Mouse (Mus musculus) MEL (cell line): ENCODE measurements around the gene Zfp664. TPM values are rescaled to one million over a fixed set of nuclear protein-coding genes. Genes with fewer than 3 reads are reported as not detected.

ENCODE experiments used
- DNase-seq: peaks from one replicate; pipeline ENCODE4 v3.0.0; 2011; ENCODE audit warnings: low read depth, low spot score
- H3K27ac ChIP-seq: 2 replicates; pipeline ENCODE4 v1.5.1; 2012; ENCODE audit warnings: low read depth, mild to moderate bottlenecking, control low read depth, low read length, moderate library complexity; ENCODE audit not compliant: control insufficient read depth
- H3K27me3 ChIP-seq, 2 experiments: fragments of 150-350 bp in 1 of 2; sonication (generic) in 1 of 2; 2 replicates each; pipeline ENCODE4 v1.6.1; 2012; ENCODE audit warnings: low read length in 2 of 2, mild to moderate bottlenecking in 2 of 2, improper control_type of control experiment in 1 of 2, moderate library complexity in 1 of 2; ENCODE audit not compliant: insufficient read depth in 2 of 2, control insufficient read depth in 1 of 2
- H3K36me3 ChIP-seq, 2 experiments: 2 replicates each; pipeline ENCODE4 v1.6.1; 2012 to 2014; ENCODE audit warnings: low read length in 2 of 2, improper control_type of control experiment in 1 of 2, inconsistent platforms in 1 of 2, mild to moderate bottlenecking in 1 of 2; ENCODE audit not compliant: insufficient read depth in 2 of 2, control insufficient read depth in 1 of 2
- H3K4me1 ChIP-seq, 2 experiments: fragments of 150-350 bp in 1 of 2; sonication (generic) in 1 of 2; 2 replicates each; pipeline ENCODE4 v1.6.1; 2012; ENCODE audit warnings: low read length in 2 of 2, improper control_type of control experiment in 1 of 2, mild to moderate bottlenecking in 1 of 2; ENCODE audit not compliant: insufficient read depth in 2 of 2, control insufficient read depth in 1 of 2
- H3K4me3 ChIP-seq, 2 experiments: fragments of 150-350 bp in 1 of 2; sonication (generic) in 1 of 2; 2 replicates each; pipeline ENCODE4 v1.5.1; 2012; ENCODE audit warnings: low read depth in 2 of 2, low read length in 2 of 2, mild to moderate bottlenecking in 2 of 2, moderate library complexity in 2 of 2, control low read depth in 1 of 2, improper control_type of control experiment in 1 of 2; ENCODE audit not compliant: control insufficient read depth in 1 of 2, insufficient read depth in 1 of 2
- H3K79me2 ChIP-seq: 2 replicates; pipeline ENCODE4 v1.6.1; 2012; ENCODE audit warnings: mild to moderate bottlenecking, low read length, moderate library complexity; ENCODE audit not compliant: control insufficient read depth, poor library complexity, insufficient read depth
- H3K9ac ChIP-seq: 2 replicates; pipeline ENCODE4 v1.6.1; 2012; ENCODE audit warnings: low read depth, mild to moderate bottlenecking, control low read depth, low read length, moderate library complexity; ENCODE audit not compliant: control insufficient read depth, poor library complexity, severe bottlenecking
- H3K9me3 ChIP-seq: fragments of 150-350 bp; sonication (generic); replicated peaks from 2 replicates; pipeline ENCODE4 v1.6.1; 2012; ENCODE audit warnings: mild to moderate bottlenecking, low read length, improper control_type of control experiment, moderate library complexity; ENCODE audit not compliant: insufficient read depth
- BHLHE40 ChIP-seq: IDR thresholded peaks from 2 replicates; pipeline ENCODE4 v1.6.1; 2012; ENCODE audit warnings: low read depth, mild to moderate bottlenecking, inconsistent platforms, low read length, improper control_type of control experiment, borderline replicate concordance
- CHD1 ChIP-seq: IDR thresholded peaks from 2 replicates; pipeline ENCODE4 v1.6.1; 2012; ENCODE audit warnings: low read depth, mild to moderate bottlenecking, inconsistent platforms, low read length, improper control_type of control experiment
- ELF1 ChIP-seq: IDR thresholded peaks from 2 replicates; pipeline ENCODE4 v1.6.1; 2014; ENCODE audit warnings: low read depth, mild to moderate bottlenecking, inconsistent platforms, low read length, improper control_type of control experiment, moderate library complexity
- HCFC1 ChIP-seq: IDR thresholded peaks from 2 replicates; pipeline ENCODE4 v1.6.1; 2012; ENCODE audit warnings: low read depth, mild to moderate bottlenecking, inconsistent platforms, low read length, improper control_type of control experiment, moderate library complexity
- MAFK ChIP-seq: IDR thresholded peaks from 2 replicates; pipeline ENCODE4 v1.6.1; 2011; ENCODE audit warnings: low read depth, mild to moderate bottlenecking, low read length, improper control_type of control experiment, borderline replicate concordance
- MAX ChIP-seq: IDR thresholded peaks from 2 replicates; pipeline ENCODE4 v1.6.1; 2011; ENCODE audit warnings: low read length, improper control_type of control experiment
- MAZ ChIP-seq: IDR thresholded peaks from 2 replicates; pipeline ENCODE4 v1.6.1; 2012; ENCODE audit warnings: low read depth, mild to moderate bottlenecking, inconsistent platforms, low read length, improper control_type of control experiment
- MXI1 ChIP-seq: IDR thresholded peaks from 2 replicates; pipeline ENCODE4 v1.6.1; 2011; ENCODE audit warnings: mild to moderate bottlenecking, low read depth, low read length, improper control_type of control experiment
- NELFE ChIP-seq: IDR thresholded peaks from 2 replicates; pipeline ENCODE4 v1.6.1; 2011; ENCODE audit warnings: low read depth, low read length, improper control_type of control experiment
- NRF1 ChIP-seq: IDR thresholded peaks from 2 replicates; pipeline ENCODE4 v1.6.1; 2014; ENCODE audit warnings: low read depth, mild to moderate bottlenecking, inconsistent platforms, low read length, improper control_type of control experiment, moderate library complexity; ENCODE audit not compliant: poor library complexity, insufficient read depth, severe bottlenecking
- POLR2A ChIP-seq, 2 experiments: IDR thresholded peaks; 2 replicates each; pipeline ENCODE4 v1.6.1; 2011 to 2012; ENCODE audit warnings: low read length in 2 of 2, mild to moderate bottlenecking in 2 of 2, control low read depth in 1 of 2, improper control_type of control experiment in 1 of 2, low read depth in 1 of 2, moderate library complexity in 1 of 2; ENCODE audit not compliant: control insufficient read depth in 1 of 2, insufficient read depth in 1 of 2, poor library complexity in 1 of 2
- POLR2AphosphoS2 ChIP-seq: IDR thresholded peaks from 2 replicates; pipeline ENCODE4 v1.6.1; 2011; ENCODE audit warnings: low read length, improper control_type of control experiment
- SIN3A ChIP-seq: IDR thresholded peaks from 2 replicates; pipeline ENCODE4 v1.6.1; 2012; ENCODE audit warnings: low read length, improper control_type of control experiment, inconsistent platforms
- TAL1 ChIP-seq: IDR thresholded peaks from 2 replicates; pipeline ENCODE4 v1.6.1; 2012; ENCODE audit warnings: mild to moderate bottlenecking, inconsistent platforms, low read length, moderate library complexity, mixed read lengths
- TCF12 ChIP-seq: IDR thresholded peaks from 2 replicates; pipeline ENCODE4 v1.6.1; 2014; ENCODE audit warnings: low read depth, mild to moderate bottlenecking, inconsistent platforms, low read length, improper control_type of control experiment, moderate library complexity
- UBTF ChIP-seq: IDR thresholded peaks from 2 replicates; pipeline ENCODE4 v1.6.1; 2012; ENCODE audit warnings: low read depth, mild to moderate bottlenecking, inconsistent platforms, low read length, improper control_type of control experiment, moderate library complexity, borderline replicate concordance; ENCODE audit not compliant: insufficient read depth
- USF1 ChIP-seq: IDR thresholded peaks from 2 replicates; pipeline ENCODE4 v1.6.1; 2014; ENCODE audit warnings: low read depth, mild to moderate bottlenecking, inconsistent platforms, low read length, improper control_type of control experiment, moderate library complexity
- ZMIZ1 ChIP-seq: IDR thresholded peaks from 2 replicates; pipeline ENCODE4 v1.6.1; 2012; ENCODE audit warnings: low read depth, mild to moderate bottlenecking, inconsistent platforms, low read length, improper control_type of control experiment, moderate library complexity
- ZNF384 ChIP-seq: IDR thresholded peaks from 2 replicates; pipeline ENCODE4 v1.6.1; 2012; ENCODE audit warnings: low read depth, mild to moderate bottlenecking, inconsistent platforms, low read length, improper control_type of control experiment
- polyA plus RNA-seq, 2 experiments: library from polyadenylated mRNA; stranded (reverse) in 1 of 2; unstranded in 1 of 2; fragments of >175 nt in 1 of 2; fragments of >200 nt in 1 of 2; gene quantifications; 2 replicates each; pipeline versions ENCODE4 v1.2.1 to v1.2.4; 2012; ENCODE audit warnings: low replicate concordance in 2 of 2, low read depth in 1 of 2; ENCODE audit not compliant: insufficient read length in 2 of 2, insufficient read depth in 1 of 2, missing spikeins in 1 of 2
- total RNA-seq: library from RNA; depleted of rRNA; stranded (reverse); fragments of 300-350 nt; gene quantifications from 2 replicates; pipeline ENCODE4 v1.2.3, GENCODE M21; 2012; rRNA removed

Zfp664 gene
- 15.9 and 18.6 TPM in 2 replicates for total RNA-seq
- 100 to 1,000 TPM in 1 of 2 experiments, 10 to 100 TPM in 1; 37.7 to 205 TPM for polyA plus RNA-seq

- H3K4me1 ChIP-seq: peaks cover 13 to 16% of the 10 kb centered on the region in 2 experiments
- H3K4me3 ChIP-seq: peak within 1 kb of the TSS; percentile 73 to 89
- peaks cover 0 to 28% of the 10 kb centered on the region in 2 experiments; a peak in 3 of 4 replicates for H3K36me3 ChIP-seq
- H3K79me2 ChIP-seq: peaks cover 33% of the 10 kb centered on the region
- no peaks in the 10 kb centered on the region for H3K27me3 ChIP-seq
- H3K9ac ChIP-seq: peak within 1 kb of the TSS; percentile 98
- DNase-seq: peak; percentile 98
- H3K27ac ChIP-seq: peak within 1 kb of the TSS; percentile 78
- H3K9me3 ChIP-seq: no peaks in the 10 kb centered on the region
- TF ChIP-seq POLR2A (IDR thresholded peaks at IDR 0.05; ENCODE audit: control insufficient read depth in 1 of 2, insufficient read depth in 1 of 2, low read depth in 1 of 2, low read length in 2 of 2, poor library complexity in 1 of 2) (peak; percentile 81 to 90), ZNF384 (peak; percentile 97), ZMIZ1 (peak; percentile 70), NELFE (peak; percentile 78), MAFK (no peak), SIN3A (peak; percentile 56), NRF1 (peak; percentile 89), MXI1 (peak; percentile 53), MAZ (peak; percentile 92), MAX (no peak), CHD1 (0 out of 2 replicates have a peak, but pooled peaks have one; percentile 3), POLR2AphosphoS2 (peak; percentile 77), HCFC1 (peak; percentile 69), UBTF (0 out of 2 replicates have a peak, but pooled peaks have one; percentile 5), TCF12 (peak; percentile 51; the same call in 1 of the 2 replicates), ELF1 (peak; percentile 42; the same call in 1 of the 2 replicates), USF1 (0 out of 2 replicates have a peak, but pooled peaks have one; percentile 15), TAL1 (no peak), BHLHE40 (no peak)
- TF ChIP-seq, all 39 proteins: peak for 15
Observed at GRCm38 (mm10) chr5:124862013-124862866, at the start of gene Zfp664, which contains the start of gene Ccdc92. Zfp664 (plus strand) TSS chr5:124862691. Ccdc92 (minus strand) TSS chr5:124862424.
